ENCODE assay signal across 22 mouse cellular contexts in the genomic region with DNA sequence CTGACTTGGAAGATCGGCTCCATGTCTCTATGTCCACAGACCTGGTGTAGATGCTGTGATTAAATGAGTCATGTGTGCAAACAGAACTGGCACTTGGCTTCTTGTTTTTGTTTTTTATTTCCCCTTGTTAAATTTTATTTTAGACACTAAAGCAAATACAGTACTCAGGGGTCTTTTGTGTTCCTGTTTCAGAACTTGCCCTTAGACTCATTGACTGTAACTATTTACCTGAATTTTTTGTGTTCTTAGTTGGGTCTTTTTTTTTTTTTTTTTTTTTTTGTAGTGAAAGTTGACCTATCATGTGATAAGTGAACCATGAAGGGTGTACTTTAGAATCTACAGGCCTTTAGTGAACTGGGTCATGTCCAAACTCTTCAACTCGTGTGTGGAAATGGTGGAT. TPM values are rescaled to one million over a fixed set of nuclear protein-coding genes. Genes with fewer than 3 reads are reported as not detected.
DNase-seq lines count a peak whose midpoint lies in the region; ATAC-seq and TF ChIP-seq lines count a peak whose summit lies in the region.
"Had no signal": no experiment of that assay in that cellular context is flagged by ENCODE, and none has a peak within 500 bp of the region (broad histone marks: within the 10 kb centered on the region; RNA-seq: fewer than 3 reads in every experiment).

No protein-coding gene starts in this region.

- WGBS in kidney, adult 2 months: 50% methylated on average over 2 of the region's 2 CpGs

- dilution Hi-C loops in CH12.LX (cut with MboI; ENCODE audit: extremely low pct_ligation_motif_present, extremely low pct_unique_long_range_greater_than_20kb, low sequenced_read_pairs): no loop called here

- H3K4me3 ChIP-seq in kidney, adult 2 months (ENCODE audit: insufficient read depth, low read depth, low read length): no peak overlapping the region
- H3K4me3 ChIP-seq in CH12.LX (replicated peaks in 1 of 3; ENCODE audit: low read depth in 2 of 3, low read length in 2 of 3, poor library complexity in 1 of 3): no peak overlapping the region

- in situ Hi-C loops in CH12.LX (cut with MboI; ENCODE audit: low pct_ligation_motif_present, low pct_unique_long_range_greater_than_20kb, low sequenced_read_pairs): no loop called here

- H3K9me3 ChIP-seq in CH12.LX (replicated peaks; ENCODE audit: low read length): no peaks in the 10 kb centered on the region
- H3K9me3 ChIP-seq: G1E had no signal

- no peak for TF ChIP-seq EP300 in CH12.LX (IDR thresholded peaks at IDR 0.05; ENCODE audit: low read length)

- ATAC-seq in inflammation-experienced regulatory T-cells, adult 6 months: no peak
- ATAC-seq: activated CD4-positive, CD25-positive, alpha-beta regulatory T cell, adult 4 months; CD4-positive, CD25-positive, alpha-beta regulatory T cell, adult 4 months; Patski had no signal

- no peaks in the 10 kb centered on the region for H3K36me3 ChIP-seq in kidney, adult 2 months (ENCODE audit: control insufficient read depth, insufficient read depth, low read length)
- H3K36me3 ChIP-seq in CH12.LX (replicated peaks in 1 of 2; ENCODE audit: control insufficient read depth in 1 of 2, insufficient read depth in 1 of 2, low read length in 1 of 2): peaks cover 0 to 50% of the 10 kb centered on the region in 2 experiments

- no peak overlapping the region for H3K4me2 ChIP-seq in CH12.LX (ENCODE audit: insufficient read depth, low read depth, poor library complexity, severe bottlenecking)

- H3K27me3 ChIP-seq in kidney, adult 2 months (replicated peaks; ENCODE audit: control insufficient read depth, insufficient read depth, low read length): no peaks in the 10 kb centered on the region
- no peaks in the 10 kb centered on the region for H3K27me3 ChIP-seq in CH12.LX (replicated peaks)
- H3K27me3 ChIP-seq: Patski had no signal

- peak; percentile 34 for DNase-seq in kidney, adult 2 months
- no peak for DNase-seq in kidney, postnatal 25 days
- DNase-seq in A20 (ENCODE audit: low read depth, low spot score): peak; percentile 64
- no peak for DNase-seq in CH12.LX (ENCODE audit: extremely low read depth)
- no peak for DNase-seq in urinary bladder, postnatal 14 days (ENCODE audit: low spot score)
- DNase-seq: adrenal gland, adult 2 months; adrenal gland, adult 8-10 months; adrenal gland, postnatal 10 days; adrenal gland, postnatal 14 days; adrenal gland, postnatal 25 days; adrenal gland, postnatal 36 days; B cell, adult 2 months; cerebellum, adult 11 months; cerebellum, adult 11-12 months; cerebellum, adult 18-20 months; cerebellum, adult 2 months; cerebellum, adult 8-10 months had no signal

- H3K9ac ChIP-seq in CH12.LX (ENCODE audit: insufficient read depth, low read depth): no peak overlapping the region

- peaks cover 57% of the 10 kb centered on the region for H3K79me2 ChIP-seq in CH12.LX (replicated peaks; ENCODE audit: control insufficient read depth, extremely low read depth, insufficient read depth, poor library complexity, severe bottlenecking)

- TF ChIP-seq RAD21 in CH12.LX (IDR thresholded peaks at IDR 0.05; ENCODE audit: low read depth, low read length): no peak

- no peak for TF ChIP-seq POLR2A in kidney, adult 2 months (IDR thresholded peaks at IDR 0.05; ENCODE audit: low read depth, low read length)
- TF ChIP-seq POLR2A in CH12.LX (IDR thresholded peaks at IDR 0.05; ENCODE audit: low read depth, low read length): no peak

- no peak for TF ChIP-seq CTCF in kidney, adult 2 months (conservative IDR thresholded peaks at IDR 0.05; ENCODE audit: insufficient read depth, insufficient read length, low read depth, low read length)
- no peak for TF ChIP-seq CTCF in CH12.LX (conservative IDR thresholded peaks at IDR 0.05 in 1 of 2, IDR thresholded peaks at IDR 0.05 in 1 of 2; ENCODE audit: low read depth in 2 of 2, low read length in 2 of 2)

- H3K27ac ChIP-seq in kidney, adult 2 months (ENCODE audit: insufficient read depth, low read depth, low read length): no peak overlapping the region
- H3K27ac ChIP-seq in CH12.LX (ENCODE audit: insufficient read depth, low read depth): no peak overlapping the region

- no peaks in the 10 kb centered on the region for H3K4me1 ChIP-seq in kidney, adult 2 months (ENCODE audit: control insufficient read depth, insufficient read depth, low read length)
- peaks cover 3 to 44% of the 10 kb centered on the region in 2 experiments for H3K4me1 ChIP-seq in CH12.LX (ENCODE audit: control insufficient read depth in 1 of 2, insufficient read depth in 2 of 2)

TF ChIP-seq in CH12.LX, 34 proteins besides CTCF, POLR2A, EP300 and RAD21:
- TF ChIP-seq ELF1 (IDR thresholded peaks at IDR 0.05; ENCODE audit: low read depth, low read length) (no peak), PAX5 (IDR thresholded peaks at IDR 0.05; ENCODE audit: low read length) (no peak), ZNF384 (IDR thresholded peaks at IDR 0.05; ENCODE audit: low read depth, low read length) (peak; percentile 63; the same call in 1 of the 2 replicates), UBTF (IDR thresholded peaks at IDR 0.05; ENCODE audit: low read depth, low read length) (no peak)

RNA-seq across cellular contexts. Expression of gene Lrrc40, which starts 4.3 kb away (rescaled TPM):
- 6.6 and 7.0 TPM in 2 replicates for polyA plus RNA-seq in kidney, adult 2 months (2012; rRNA removed)
- total RNA-seq in CH12.LX (2012; rRNA removed) (61.3 and 64.3 TPM in 2 replicates), CH12.LX (2014; rRNA removed) (232 and 247 TPM in 2 replicates)
- 94.6 and 144 TPM in 2 replicates for polyA plus RNA-seq in CH12.LX (2012; ENCODE audit: insufficient read length, low read depth)
- 10 to 100 TPM; 29.9 to 47.4 (median 30.4) TPM for polyA plus RNA-seq in inflammation-experienced regulatory T-cells, adult 6 months (2017; shearing (Covaris generic))

RNA-seq across cellular contexts. Expression of gene Srsf11, which starts 4.3 kb away (rescaled TPM):
- polyA plus RNA-seq in kidney, adult 2 months (2012; rRNA removed): 171 and 190 TPM in 2 replicates
- 205 and 241 TPM in 2 replicates for total RNA-seq in CH12.LX (2012; rRNA removed)
- total RNA-seq in CH12.LX (2014; rRNA removed): 288 and 322 TPM in 2 replicates
- polyA plus RNA-seq in CH12.LX (2012; ENCODE audit: insufficient read length, low read depth): 725 and 830 TPM in 2 replicates
- 100 to 1,000 TPM; 125 to 187 (median 148) TPM for polyA plus RNA-seq in inflammation-experienced regulatory T-cells, adult 6 months (2017; shearing (Covaris generic))

Comparison
In these comparisons a context has a peak if more than half of its experiments do, and no peak if none do; other contexts are left out.
1. DNase-seq: peak in kidney, adult 2 months (single experiment) and A20 (single experiment); none in kidney, postnatal 25 days (0 of 2), CH12.LX (single experiment) and urinary bladder, postnatal 14 days (single experiment).